Mouse (Mus musculus): ENCODE measurements around the gene C6. TPM values are rescaled to one million over a fixed set of nuclear protein-coding genes. Genes with fewer than 3 reads are reported as not detected.

Gene C6
- polyA plus RNA-seq (2015; fragmentation: Nextera tagmentation; extraction: Ambion mirVana): not detected in 2 replicates

- Histone ChIP-seq H3K36me3 (no peaks in the 10 kb centered on the region), H3K9ac (replicated peaks) (no peak within 1 kb of the TSS), H3K4me3 (replicated peaks) (no peak within 1 kb of the TSS), H3K4me1 (replicated peaks) (no peaks in the 10 kb centered on the region), H3K27me3 (no peaks in the 10 kb centered on the region), H3K4me2 (replicated peaks) (no peak within 1 kb of the TSS), H3K27ac (no peak within 1 kb of the TSS), H3K9me3 (no peaks in the 10 kb centered on the region)
- 92% methylated on average over 9 of the region's 9 CpGs for WGBS
- ATAC-seq: no peak
These were observed at the start of gene C6 for GRCm38 (mm10) chr15:4726830-4727310. C6 (plus strand) TSS chr15:4727175.

- Histone ChIP-seq H3K27ac (no peak overlapping the region), H3K4me3 (replicated peaks) (no peak overlapping the region), H3K4me1 (replicated peaks) (no peaks in the 10 kb centered on the region), H3K4me2 (replicated peaks) (no peak overlapping the region), H3K9ac (replicated peaks) (no peak overlapping the region), H3K27me3 (no peaks in the 10 kb centered on the region), H3K36me3 (no peaks in the 10 kb centered on the region), H3K9me3 (peaks cover 9% of the 10 kb centered on the region; the same call in 1 of the 2 replicates)
- ATAC-seq: no peak
- WGBS: 90% methylated on average over 4 of the region's 4 CpGs
These were observed 29.4 kb upstream of the C6 start for GRCm38 (mm10) chr15:4697604-4698003.

GRCm38 (mm10) chr15:4734150-4734549 is 7.2 kb downstream of the C6 start:
- Histone ChIP-seq H3K9ac (replicated peaks) (no peak overlapping the region), H3K4me3 (replicated peaks) (no peak overlapping the region), H3K36me3 (no peaks in the 10 kb centered on the region), H3K4me1 (replicated peaks) (no peaks in the 10 kb centered on the region), H3K9me3 (no peaks in the 10 kb centered on the region), H3K27ac (no peak overlapping the region), H3K4me2 (replicated peaks) (no peak overlapping the region), H3K27me3 (no peaks in the 10 kb centered on the region)
- ATAC-seq: no peak
- WGBS: 96% methylated on average over 1 of the region's 1 CpGs

- no peak overlapping the region for H3K27ac ChIP-seq
- no peaks in the 10 kb centered on the region for H3K27me3 ChIP-seq
- ATAC-seq: no peak
- no peak overlapping the region for H3K4me3 ChIP-seq (replicated peaks)
- no peaks in the 10 kb centered on the region for H3K36me3 ChIP-seq
- no peak overlapping the region for H3K4me2 ChIP-seq (replicated peaks)
- H3K9ac ChIP-seq (replicated peaks): no peak overlapping the region
- no peaks in the 10 kb centered on the region for H3K9me3 ChIP-seq
- 76% methylated on average over 2 of the region's 2 CpGs for WGBS
- no peaks in the 10 kb centered on the region for H3K4me1 ChIP-seq (replicated peaks)
These were observed 8.1 kb downstream of the C6 start for GRCm38 (mm10) chr15:4734996-4735609.

- Histone ChIP-seq H3K27ac (no peak overlapping the region), H3K4me3 (replicated peaks) (no peak overlapping the region), H3K9ac (replicated peaks) (no peak overlapping the region), H3K4me2 (replicated peaks) (no peak overlapping the region), H3K4me1 (replicated peaks) (no peaks in the 10 kb centered on the region), H3K27me3 (no peaks in the 10 kb centered on the region), H3K36me3 (no peaks in the 10 kb centered on the region), H3K9me3 (no peaks in the 10 kb centered on the region)
- no peak for ATAC-seq
- 87% methylated on average over 3 of the region's 3 CpGs for WGBS
These were observed 20.7 kb downstream of the C6 start for GRCm38 (mm10) chr15:4747656-4748055.

- Histone ChIP-seq H3K27ac (no peak overlapping the region), H3K4me2 (replicated peaks) (no peak overlapping the region), H3K36me3 (no peaks in the 10 kb centered on the region), H3K4me3 (replicated peaks) (no peak overlapping the region), H3K9ac (replicated peaks) (no peak overlapping the region), H3K27me3 (no peaks in the 10 kb centered on the region), H3K4me1 (replicated peaks) (no peaks in the 10 kb centered on the region), H3K9me3 (no peaks in the 10 kb centered on the region)
- 41% methylated on average over 3 of the region's 3 CpGs for WGBS
- no peak for ATAC-seq
These were observed 63.4 kb downstream of the C6 start for GRCm38 (mm10) chr15:4790378-4790777.

- Histone ChIP-seq H3K4me1 (replicated peaks) (no peaks in the 10 kb centered on the region), H3K4me3 (replicated peaks) (no peak overlapping the region), H3K27ac (no peak overlapping the region), H3K36me3 (no peaks in the 10 kb centered on the region), H3K9me3 (no peaks in the 10 kb centered on the region), H3K27me3 (no peaks in the 10 kb centered on the region), H3K4me2 (replicated peaks) (no peak overlapping the region), H3K9ac (replicated peaks) (no peak overlapping the region)
- no peak for ATAC-seq
- WGBS: 71% methylated on average over 4 of the region's 4 CpGs
These were observed 69.9 kb downstream of the C6 start for GRCm38 (mm10) chr15:4796861-4797260.

- Histone ChIP-seq H3K9me3 (no peaks in the 10 kb centered on the region), H3K9ac (replicated peaks) (no peak overlapping the region), H3K27ac (no peak overlapping the region), H3K36me3 (no peaks in the 10 kb centered on the region), H3K4me2 (replicated peaks) (no peak overlapping the region), H3K27me3 (no peaks in the 10 kb centered on the region), H3K4me3 (replicated peaks) (no peak overlapping the region), H3K4me1 (replicated peaks) (no peaks in the 10 kb centered on the region)
- WGBS: 91% methylated on average over 2 of the region's 2 CpGs
- no peak for ATAC-seq
These were observed 77.3 kb downstream of the C6 start for GRCm38 (mm10) chr15:4804256-4804655.

- WGBS: 91% methylated on average over 5 of the region's 5 CpGs
- no peak overlapping the region for H3K4me3 ChIP-seq (replicated peaks)
- H3K27ac ChIP-seq: no peak overlapping the region
These were observed 81.2 kb downstream of the C6 start for GRCm38 (mm10) chr15:4808131-4808530.

GRCm38 (mm10) chr15:4814976-4815375 is 88.0 kb downstream of the C6 start:
- Histone ChIP-seq H3K9ac (replicated peaks) (no peak overlapping the region), H3K4me3 (replicated peaks) (no peak overlapping the region), H3K27me3 (no peaks in the 10 kb centered on the region), H3K9me3 (no peaks in the 10 kb centered on the region), H3K27ac (no peak overlapping the region), H3K4me2 (replicated peaks) (no peak overlapping the region), H3K36me3 (no peaks in the 10 kb centered on the region), H3K4me1 (replicated peaks) (no peaks in the 10 kb centered on the region)
- WGBS: 93% methylated on average over 5 of the region's 5 CpGs
- ATAC-seq: no peak

More at GRCm38 (mm10) chr15:4808131-4808530, 81.2 kb downstream of the C6 start:
- H3K9me3 ChIP-seq: no peaks in the 10 kb centered on the region
- H3K27me3 ChIP-seq: no peaks in the 10 kb centered on the region
- no peak overlapping the region for H3K9ac ChIP-seq (replicated peaks)
- H3K36me3 ChIP-seq: no peaks in the 10 kb centered on the region
- H3K4me2 ChIP-seq (replicated peaks): no peak overlapping the region
- no peak for ATAC-seq
- H3K4me1 ChIP-seq (replicated peaks): no peaks in the 10 kb centered on the region

- no peak overlapping the region for H3K9ac ChIP-seq (replicated peaks)
- no peaks in the 10 kb centered on the region for H3K4me1 ChIP-seq (replicated peaks)
- no peaks in the 10 kb centered on the region for H3K9me3 ChIP-seq
- no peak overlapping the region for H3K4me3 ChIP-seq (replicated peaks)
- H3K4me2 ChIP-seq (replicated peaks): no peak overlapping the region
- no peaks in the 10 kb centered on the region for H3K36me3 ChIP-seq
- no peak overlapping the region for H3K27ac ChIP-seq
- H3K27me3 ChIP-seq: no peaks in the 10 kb centered on the region
- WGBS: 79% methylated on average over 2 of the region's 2 CpGs
- ATAC-seq: no peak
These were observed 88.7 kb downstream of the C6 start for GRCm38 (mm10) chr15:4815711-4816110.

GRCm38 (mm10) chr15:4816752-4817493 is 89.9 kb downstream of the C6 start:
- ATAC-seq: no peak
- H3K27me3 ChIP-seq: no peaks in the 10 kb centered on the region
- 92% methylated on average over 10 of the region's 10 CpGs for WGBS
- no peak overlapping the region for H3K27ac ChIP-seq
- no peaks in the 10 kb centered on the region for H3K9me3 ChIP-seq
- H3K4me1 ChIP-seq (replicated peaks): no peaks in the 10 kb centered on the region
- H3K4me2 ChIP-seq (replicated peaks): no peak overlapping the region
- H3K9ac ChIP-seq (replicated peaks): no peak overlapping the region
- no peak overlapping the region for H3K4me3 ChIP-seq (replicated peaks)
- H3K36me3 ChIP-seq: no peaks in the 10 kb centered on the region
